Mouse (Mus musculus) layer of hippocampus, adult 9-11 months (tissue): ENCODE measurements at regions not wholly inside any gene's neighbourhood (a gene's known extent, or its start where the extent isn't known, plus 50 kb on each side); places are given as distances from the start of the nearest gene placed in this dataset.

ENCODE experiments used
- DNase-seq: peaks from one replicate; pipeline ENCODE4 v3.0.0; 2022

- peak; percentile 4 for DNase-seq
Measured at GRCm38 (mm10) chr4:22301148-22301942, 56.0 kb upstream of the Fbxl4 start.

DNA sequence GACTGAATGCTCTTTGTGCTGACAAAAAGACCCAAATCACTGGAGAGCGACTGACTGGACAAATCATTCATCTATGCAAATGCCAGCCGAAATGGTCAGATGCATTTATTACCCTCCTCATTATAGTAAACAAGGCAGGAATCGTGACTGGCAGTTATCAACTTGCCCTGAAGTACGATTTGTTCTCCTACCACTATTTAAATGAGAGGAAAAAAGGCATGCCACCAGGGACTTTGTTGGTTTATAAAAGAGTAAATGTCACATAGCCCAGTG is 55.5 kb upstream of the Fbxl4 start:
- no peak for DNase-seq

- DNase-seq, result no peak
Measured at GRCm38 (mm10) chr4:22302262-22302661, 55.1 kb upstream of the Fbxl4 start.
